Mouse (Mus musculus): ENCODE measurements around the gene Rfxank.

Gene Rfxank

DNA sequence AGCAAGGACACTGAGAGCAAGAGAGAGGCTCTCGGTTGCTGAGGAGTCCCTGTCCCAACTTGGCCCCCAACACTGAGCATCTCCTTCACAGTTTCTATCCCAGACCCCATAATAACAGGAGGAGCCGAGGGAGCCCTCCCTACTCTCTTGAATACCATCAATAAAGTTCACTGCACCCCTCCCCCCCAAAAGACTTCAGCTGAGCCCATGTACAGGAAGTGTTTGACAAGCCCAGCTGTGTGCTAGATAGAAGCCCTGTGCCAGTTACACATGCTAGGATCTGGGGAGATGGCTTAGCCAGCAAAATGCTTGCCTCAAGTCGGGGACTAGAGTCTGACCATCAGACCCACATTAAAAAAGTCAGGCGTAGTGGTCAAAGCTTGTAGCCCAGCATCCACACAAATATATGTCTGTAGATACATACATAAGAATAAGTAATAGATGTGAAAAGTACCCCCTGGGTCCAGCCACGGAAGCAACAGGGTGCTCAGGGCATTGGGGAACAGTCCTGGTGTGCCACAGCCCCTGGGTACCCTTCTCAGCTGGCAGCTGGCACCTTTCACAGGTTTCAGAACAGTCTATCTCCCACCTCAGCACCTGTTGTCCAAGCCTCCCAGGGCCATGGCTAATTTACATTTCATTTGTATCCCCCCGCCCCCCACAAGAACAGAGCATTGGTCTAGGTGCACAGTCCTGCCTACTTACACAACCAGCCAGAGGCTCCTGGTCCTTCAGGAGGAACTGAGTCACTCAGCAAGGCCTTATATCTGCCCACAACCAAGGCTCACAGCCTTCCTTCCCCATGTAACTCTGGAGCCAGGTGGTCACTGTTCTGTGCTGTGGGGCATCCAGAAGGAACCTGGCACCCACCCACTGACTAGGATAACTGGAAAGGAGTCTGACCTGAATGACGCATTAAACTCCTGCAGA lies 9.0 kb upstream of the Rfxank start:
- DNase-seq (ENCODE audit: low spot score) = no peak

DNA sequence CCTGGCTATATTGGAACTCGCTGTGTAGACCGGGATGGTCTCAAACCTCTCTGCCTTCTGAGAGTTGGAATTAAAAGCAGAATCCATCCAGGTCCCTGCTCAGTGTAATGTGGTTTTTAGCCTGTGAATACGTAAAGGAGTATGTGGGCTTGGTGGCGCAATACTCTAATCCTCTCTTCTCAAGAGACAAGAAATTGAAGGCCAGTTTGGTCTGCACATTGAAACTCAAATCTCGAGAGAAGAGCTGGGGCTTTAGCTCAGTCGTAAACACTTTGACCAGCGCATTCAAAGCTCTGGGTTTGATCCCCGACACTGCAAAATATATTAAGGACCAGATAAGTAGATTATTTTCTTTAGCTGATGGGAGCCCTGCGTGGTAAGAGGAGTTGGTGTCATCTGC lies 1.0 kb upstream of the Rfxank start:
- no peak for DNase-seq (ENCODE audit: low spot score)

GRCm38 (mm10) chr8:70137890-70138289 lies 1.1 kb downstream of the Rfxank start:
- DNase-seq (ENCODE audit: low spot score) = no peak

DNA sequence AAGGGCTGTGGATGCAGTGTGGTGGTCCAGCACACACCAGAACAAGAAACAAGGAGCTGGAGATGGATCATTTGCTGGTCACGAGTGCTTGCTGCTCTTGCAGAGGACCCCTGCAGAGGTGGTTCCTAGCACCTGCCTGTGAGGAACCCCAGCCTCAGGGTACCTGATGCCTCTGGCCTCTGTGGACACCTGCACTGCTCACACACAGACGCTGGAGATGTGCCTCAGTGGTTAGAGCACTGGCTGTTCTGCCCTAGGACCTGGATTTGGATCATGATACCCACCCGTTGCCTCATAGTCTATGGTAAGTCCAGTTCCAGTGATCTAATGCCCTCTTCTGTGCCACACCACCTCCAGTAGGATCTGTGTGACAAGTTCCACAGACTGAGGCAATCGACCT lies 2.4 kb downstream of the Rfxank start:
- no peak for DNase-seq (ENCODE audit: low spot score)

- DNase-seq (ENCODE audit: low spot score) = no peak
Measured at GRCm38 (mm10) chr8:70134931-70135330, 4.0 kb downstream of the Rfxank start.

DNA sequence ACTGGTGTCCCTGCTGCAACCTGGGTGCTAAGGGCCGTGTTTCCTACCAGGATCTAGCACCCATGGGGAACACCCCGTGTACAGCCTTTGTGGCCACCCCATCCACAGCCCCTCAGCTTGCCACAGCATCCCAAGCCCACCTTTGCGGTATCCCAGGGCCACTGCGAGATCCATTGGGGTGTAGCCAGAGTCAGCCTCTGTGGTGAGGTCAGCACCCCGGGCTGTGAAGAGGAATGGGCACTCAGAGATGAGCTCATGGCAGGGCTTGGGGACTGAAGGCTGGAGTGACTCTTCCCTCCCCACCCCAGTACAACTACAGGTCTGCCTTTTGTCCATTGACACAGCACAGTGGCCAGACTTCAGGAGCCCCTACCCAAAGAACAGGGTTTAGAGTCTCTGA lies 4.9 kb downstream of the Rfxank start:
- DNase-seq (ENCODE audit: low spot score) = no peak

DNA sequence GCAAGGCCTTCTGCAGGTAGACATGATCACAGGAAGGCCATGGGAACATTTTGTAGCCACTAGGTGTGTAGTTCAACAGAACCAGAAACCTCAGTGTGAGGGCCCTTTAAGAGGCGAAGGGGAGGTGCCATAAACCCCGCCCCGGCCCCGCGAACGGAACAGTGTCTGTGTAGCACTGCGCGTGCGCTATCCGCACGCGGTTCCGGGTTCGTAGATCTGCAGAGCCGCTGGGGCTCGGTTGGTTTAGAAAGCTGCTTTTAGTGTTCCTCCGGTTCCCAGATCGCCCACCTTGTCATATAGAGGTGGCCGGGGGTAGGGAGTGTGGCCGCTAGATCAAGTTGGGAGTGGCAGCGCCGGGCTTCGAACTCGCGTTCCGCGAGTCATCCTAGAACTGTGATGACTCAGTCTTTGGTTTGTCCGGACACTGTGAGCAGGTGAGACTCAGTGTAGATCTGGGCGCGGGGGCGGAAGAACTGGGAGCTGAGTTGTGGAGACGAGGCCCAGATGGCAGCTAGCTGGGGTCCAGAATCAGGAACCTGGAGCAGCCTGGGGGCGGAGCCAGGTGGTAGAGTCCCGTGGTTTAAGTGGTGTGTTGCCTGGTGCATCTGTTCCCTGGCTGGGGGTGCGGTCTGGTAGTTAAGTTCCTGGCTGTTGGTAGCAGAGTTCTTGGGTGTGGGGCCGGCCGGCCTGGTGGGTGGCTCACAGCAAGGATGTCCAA lies 7.6 kb downstream of the Rfxank start, which contains the start of gene Nr2c2ap:
Gene Nr2c2ap (plus strand): TSS at position 168 of the 718 bp plus-strand sequence.
- peak; percentile 80 for DNase-seq (ENCODE audit: low spot score)

GRCm38 (mm10) chr8:70130066-70130465 lies 8.9 kb downstream of the Rfxank start:
- no peak for DNase-seq (ENCODE audit: low spot score)

- no peak for DNase-seq (ENCODE audit: low spot score)
Measured at GRCm38 (mm10) chr8:70129309-70129952, 9.5 kb downstream of the Rfxank start.

GRCm38 (mm10) chr8:70128435-70128834 lies 10.5 kb downstream of the Rfxank start:
- DNase-seq (ENCODE audit: low spot score) = no peak

DNA sequence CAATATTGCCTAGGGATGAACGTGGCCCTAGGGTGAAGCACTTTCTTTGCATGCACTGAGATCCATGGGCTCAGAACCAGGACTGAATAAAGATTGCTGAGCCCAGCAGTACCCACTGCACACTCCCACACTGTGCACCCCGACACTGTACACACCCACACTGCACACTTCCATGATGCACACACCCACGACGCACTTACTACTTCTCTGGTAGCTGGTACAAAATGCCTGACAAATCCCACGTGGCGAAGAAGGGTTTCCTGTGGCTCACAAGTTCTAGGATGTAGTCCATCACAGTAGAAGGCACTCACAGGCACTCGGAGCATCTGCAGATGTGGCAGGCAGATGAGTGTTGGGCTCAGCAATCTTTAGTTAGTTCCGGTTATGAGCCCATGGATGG lies 14.0 kb downstream of the Rfxank start:
- DNase-seq (ENCODE audit: low spot score) = no peak

DNA sequence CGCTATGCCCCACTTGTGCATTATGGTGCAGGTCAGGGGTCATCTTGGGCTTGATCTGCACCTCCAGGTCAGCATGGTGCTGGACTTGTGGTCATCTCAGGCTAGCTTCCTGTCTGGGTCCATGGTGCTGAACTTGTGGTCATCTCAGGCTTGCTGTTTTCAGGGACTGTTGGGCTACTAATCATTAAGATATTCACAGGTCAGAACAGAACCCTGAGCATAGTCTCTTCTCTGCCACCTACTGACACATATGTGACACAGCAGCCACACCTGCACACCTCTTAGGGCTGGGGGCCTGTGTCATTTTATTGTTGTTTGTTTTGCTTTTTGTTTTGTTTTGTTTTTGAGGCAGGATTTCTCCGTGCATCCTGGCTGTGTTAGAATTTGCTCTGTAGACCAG lies 16.1 kb downstream of the Rfxank start:
- DNase-seq (ENCODE audit: low spot score) = no peak

DNA sequence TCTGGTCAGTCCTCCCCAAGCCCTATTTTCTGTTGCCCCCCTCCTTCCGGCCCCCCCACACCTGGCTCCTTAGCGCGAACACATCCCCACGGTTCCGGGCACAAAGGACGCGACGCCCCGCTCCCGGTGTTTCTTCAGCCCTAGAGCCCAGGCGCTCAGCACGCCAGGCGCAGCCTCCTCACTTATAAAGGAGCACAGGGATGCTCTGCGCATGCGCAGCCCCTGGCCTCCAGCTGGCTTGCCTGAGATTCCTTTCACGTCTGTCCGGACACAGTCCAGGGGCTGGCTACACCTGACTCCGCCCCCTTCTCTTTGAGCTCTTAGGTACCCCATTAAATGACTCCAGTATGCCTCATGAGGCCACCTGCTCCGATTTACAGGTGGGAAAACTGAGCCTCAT lies 18.3 kb downstream of the Rfxank start, which contains the start of gene Ncan:
Gene Ncan (minus strand): TSS at position 207 of the 400 bp plus-strand sequence.
- DNase-seq (ENCODE audit: low spot score) = peak; percentile 78

- no peak for DNase-seq (ENCODE audit: low spot score)
Measured at GRCm38 (mm10) chr8:70118726-70119700, 19.9 kb downstream of the Rfxank start.

DNA sequence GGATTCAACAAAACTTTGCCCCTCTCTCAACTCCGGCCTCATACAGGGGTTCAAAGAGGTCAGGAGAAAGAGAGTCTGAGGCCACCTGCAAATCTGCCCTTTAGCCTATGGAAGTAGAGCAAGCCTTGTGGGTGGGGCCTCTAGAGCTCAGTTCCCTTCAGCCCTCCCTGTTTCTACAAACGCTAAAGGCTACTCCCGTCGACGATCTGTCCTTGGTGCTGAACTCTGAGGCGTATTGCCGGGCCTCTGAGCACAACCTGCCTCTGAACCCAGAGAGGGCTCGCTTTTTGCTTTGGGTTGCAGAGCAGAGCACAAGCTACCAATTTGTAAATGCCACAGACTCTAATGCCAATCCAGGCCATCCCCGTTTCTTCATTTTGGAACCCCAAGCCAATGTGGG lies 21.3 kb downstream of the Rfxank start:
- no peak for DNase-seq (ENCODE audit: low spot score)

GRCm38 (mm10) chr8:70114892-70115291 lies 24.1 kb downstream of the Rfxank start:
- no peak for DNase-seq (ENCODE audit: low spot score)

- DNase-seq (ENCODE audit: low spot score) = no peak
Measured at GRCm38 (mm10) chr8:70114488-70114887, 24.5 kb downstream of the Rfxank start.

- no peak for DNase-seq (ENCODE audit: low spot score)
Measured at GRCm38 (mm10) chr8:70112401-70113016, 26.4 kb downstream of the Rfxank start.

GRCm38 (mm10) chr8:70111192-70111795 lies 27.7 kb downstream of the Rfxank start:
- no peak for DNase-seq (ENCODE audit: low spot score)

- DNase-seq (ENCODE audit: low spot score) = no peak
Measured at GRCm38 (mm10) chr8:70110451-70110850, 28.5 kb downstream of the Rfxank start.
